Mouse (Mus musculus): Measurements from ENCODE around the gene Orc3. TPM values are rescaled to one million over a fixed set of nuclear protein-coding genes. Genes with fewer than 3 reads are reported as not detected.

The Orc3 gene
- 10 to 100 TPM; 50.4 to 55.8 TPM for total RNA-seq (2021)
- long read RNA-seq, experiment 1, transcript Orc3-202 (20 exons, 2,266 nt), result minor isoform, 7 of 41 reads
- long read RNA-seq, experiment 1, transcript Orc3-201 (20 exons, 2,300 nt), result major isoform, 11 of 41 reads
- long read RNA-seq, experiment 1, partial matches to known transcripts, result 13 of 41 reads
- long read RNA-seq, experiment 1, other reads (novel, unspliced or antisense), result 10 of 41 reads
- long read RNA-seq, experiment 2, transcript Orc3-201 (20 exons, 2,300 nt), result major isoform, 18 of 74 reads
- long read RNA-seq, experiment 2, transcript Orc3-202 (20 exons, 2,266 nt), result minor isoform, 12 of 74 reads
- long read RNA-seq, experiment 2, partial matches to known transcripts, result 0 of 74 reads
- long read RNA-seq, experiment 2, other reads (novel, unspliced or antisense), result 44 of 74 reads

GRCm38 (mm10) chr4:34614630-34615094, at the start of gene Orc3, which contains the start of gene Rars2:
Gene Orc3 (minus strand): TSS chr4:34614944.
Gene Rars2 (plus strand): TSS chr4:34614957.
- DNase-seq (ENCODE audit: low spot score in 2 of 2), result peak; percentile 87 to 92

- no peak for DNase-seq (ENCODE audit: low spot score in 2 of 2)
Measured at GRCm38 (mm10) chr4:34661927-34662326, 47.2 kb upstream of the Orc3 start.

- no peak for DNase-seq (ENCODE audit: low spot score in 2 of 2)
Measured at GRCm38 (mm10) chr4:34661514-34661913, 46.8 kb upstream of the Orc3 start.

GRCm38 (mm10) chr4:34659012-34659411, 44.3 kb upstream of the Orc3 start:
- no peak for DNase-seq (ENCODE audit: low spot score in 2 of 2)

- no peak for DNase-seq (ENCODE audit: low spot score in 2 of 2)
Measured at GRCm38 (mm10) chr4:34656101-34656500, 41.4 kb upstream of the Orc3 start.

- DNase-seq (ENCODE audit: low spot score in 2 of 2), result no peak
Measured at GRCm38 (mm10) chr4:34653179-34653578, 38.4 kb upstream of the Orc3 start.

- no peak for DNase-seq (ENCODE audit: low spot score in 2 of 2)
Measured at GRCm38 (mm10) chr4:34644779-34645178, 30.0 kb upstream of the Orc3 start.

- DNase-seq (ENCODE audit: low spot score in 2 of 2), result no peak
Measured at GRCm38 (mm10) chr4:34640731-34641130, 26.0 kb upstream of the Orc3 start.

GRCm38 (mm10) chr4:34639745-34640364, 25.1 kb upstream of the Orc3 start:
- DNase-seq (ENCODE audit: low spot score in 2 of 2), result no peak

- peak in 1 of 2 experiments; percentile 70 for DNase-seq (ENCODE audit: low spot score in 2 of 2)
Measured at GRCm38 (mm10) chr4:34637851-34638250, 23.1 kb upstream of the Orc3 start.

- DNase-seq (ENCODE audit: low spot score in 2 of 2), result no peak
Measured at GRCm38 (mm10) chr4:34637386-34637785, 22.6 kb upstream of the Orc3 start.

- no peak for DNase-seq (ENCODE audit: low spot score in 2 of 2)
Measured at GRCm38 (mm10) chr4:34636036-34636435, 21.3 kb upstream of the Orc3 start.

- DNase-seq (ENCODE audit: low spot score in 2 of 2), result no peak
Measured at GRCm38 (mm10) chr4:34634129-34634528, 19.4 kb upstream of the Orc3 start.

- DNase-seq (ENCODE audit: low spot score in 2 of 2), result no peak
Measured at GRCm38 (mm10) chr4:34629956-34630355, 15.2 kb upstream of the Orc3 start.

- no peak for DNase-seq (ENCODE audit: low spot score in 2 of 2)
Measured at GRCm38 (mm10) chr4:34626401-34626800, 11.7 kb upstream of the Orc3 start.

- no peak for DNase-seq (ENCODE audit: low spot score in 2 of 2)
Measured at GRCm38 (mm10) chr4:34625556-34625955, 10.8 kb upstream of the Orc3 start.

- DNase-seq (ENCODE audit: low spot score in 2 of 2), result no peak
Measured at GRCm38 (mm10) chr4:34616146-34616545, 1.4 kb upstream of the Orc3 start.

GRCm38 (mm10) chr4:34615303-34615702, 559 bp upstream of the Orc3 start:
- peak; percentile 22 to 24 for DNase-seq (ENCODE audit: low spot score in 2 of 2)

- DNase-seq (ENCODE audit: low spot score in 2 of 2), result no peak
Measured at GRCm38 (mm10) chr4:34613571-34614145, 1.1 kb downstream of the Orc3 start.

- no peak for DNase-seq (ENCODE audit: low spot score in 2 of 2)
Measured at GRCm38 (mm10) chr4:34606658-34607057, 8.1 kb downstream of the Orc3 start.

- no peak for DNase-seq (ENCODE audit: low spot score in 2 of 2)
Measured at GRCm38 (mm10) chr4:34603123-34603522, 11.6 kb downstream of the Orc3 start.

Measured in layer of hippocampus, postnatal 14 days (tissue).